Mouse (Mus musculus): ENCODE results near the gene Zbbx. TPM values are rescaled to one million over a fixed set of nuclear protein-coding genes. Genes with fewer than 3 reads are reported as not detected.

Gene Zbbx
- polyA plus RNA-seq (2014; fragmentation: Nextera tagmentation; extraction: Ambion mirVana), result 0.66 TPM in 1 of 2 replicates, not detected in the other

DNA sequence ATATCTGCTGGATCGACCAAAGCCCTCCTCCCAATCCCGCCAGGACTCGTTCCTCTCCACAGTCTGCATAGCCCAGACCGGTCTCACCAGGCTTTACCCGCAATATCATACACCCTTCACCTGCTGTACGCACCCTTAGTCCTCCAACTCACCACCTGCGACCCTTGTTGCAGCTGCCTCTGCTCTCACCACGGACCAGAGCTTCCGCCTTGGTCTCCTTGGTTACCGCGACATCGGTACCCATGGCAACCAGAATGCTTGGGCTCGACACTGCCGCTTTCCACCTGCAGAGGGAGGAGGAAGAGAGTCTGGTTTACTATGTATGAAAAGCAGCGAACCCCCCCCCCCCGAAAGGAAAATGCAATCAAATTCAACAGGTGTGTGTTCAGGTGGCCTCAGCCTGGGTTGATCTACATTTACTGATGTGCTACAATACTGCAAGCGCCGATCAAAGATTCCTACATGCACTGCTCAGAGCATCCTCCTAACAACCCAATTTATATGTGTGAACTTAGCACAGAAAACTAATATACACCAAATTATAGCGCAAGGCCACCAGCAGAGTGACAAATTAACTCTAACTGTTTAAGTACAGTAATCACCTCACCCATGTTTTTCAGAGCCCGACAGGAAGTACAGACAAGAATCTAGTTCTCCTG is at the start of gene Zbbx:
TSS of gene Zbbx (minus strand) at position 197 of the 659 bp plus-strand sequence.
- Histone ChIP-seq H3K4me2 (ENCODE audit: low read depth, low read length) (peak within 1 kb of the TSS; percentile 75), H3K9ac (replicated peaks; ENCODE audit: low read depth, low read length) (no peak within 1 kb of the TSS), H3K4me3 (ENCODE audit: low read depth, low read length) (peak within 1 kb of the TSS; percentile 29), H3K27me3 (ENCODE audit: control insufficient read depth, insufficient read depth, low read length) (no peaks in the 10 kb centered on the region), H3K27ac (ENCODE audit: low read depth, low read length) (no peak within 1 kb of the TSS), H3K9me3 (ENCODE audit: control insufficient read depth, low read length) (no peaks in the 10 kb centered on the region), H3K4me1 (ENCODE audit: control insufficient read depth, insufficient read depth, low read length) (0 out of 2 replicates have a peak, but pooled peaks cover 3% of the 10 kb centered on the region), H3K36me3 (ENCODE audit: control insufficient read depth, insufficient read depth, low read length) (no peaks in the 10 kb centered on the region)
- 13% methylated on average over 20 of the region's 20 CpGs for WGBS
- ATAC-seq (ENCODE audit: low read depth), result peak; percentile 99

DNA sequence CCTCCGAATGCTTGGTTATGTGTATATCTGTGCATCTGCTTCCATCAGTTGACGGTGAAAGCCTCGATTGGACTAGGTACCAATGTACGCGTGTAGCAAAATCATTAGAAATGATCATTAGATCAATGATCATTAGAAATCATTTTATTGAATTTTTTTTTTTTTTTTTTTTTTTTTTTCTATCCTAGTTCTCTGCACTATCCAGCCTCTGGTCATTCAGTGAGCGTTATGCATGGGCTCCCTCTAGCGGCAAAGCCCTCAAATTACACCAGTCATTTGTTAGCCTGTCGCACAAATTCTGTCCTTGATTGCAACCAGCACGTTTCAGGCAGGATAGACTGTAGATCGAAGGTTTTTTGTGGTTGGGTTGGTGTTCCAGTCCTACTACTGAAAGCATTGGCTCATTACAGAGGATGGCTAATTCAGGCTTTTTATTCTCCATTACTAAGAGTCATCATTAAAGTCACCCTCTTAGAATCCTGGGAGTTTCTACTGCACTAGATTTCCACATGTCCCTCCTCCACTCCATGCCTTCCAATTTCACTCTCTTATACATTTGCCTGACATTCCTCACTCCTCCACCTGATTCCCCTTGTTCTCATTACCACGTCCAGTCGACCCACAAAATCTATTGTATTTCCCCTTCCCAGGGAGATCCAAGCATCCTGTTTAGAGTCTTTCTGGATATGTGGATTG is 38.1 kb upstream of the Zbbx start:
- 41% methylated on average over 12 of the region's 12 CpGs for WGBS
- Histone ChIP-seq H3K36me3 (ENCODE audit: control insufficient read depth, insufficient read depth, low read length) (no peaks in the 10 kb centered on the region), H3K9ac (replicated peaks; ENCODE audit: low read depth, low read length) (no peak overlapping the region), H3K4me2 (ENCODE audit: low read depth, low read length) (no peak overlapping the region), H3K9me3 (ENCODE audit: control insufficient read depth, low read length) (no peaks in the 10 kb centered on the region), H3K27ac (ENCODE audit: low read depth, low read length) (no peak overlapping the region), H3K4me3 (ENCODE audit: low read depth, low read length) (no peak overlapping the region), H3K4me1 (ENCODE audit: control insufficient read depth, insufficient read depth, low read length) (no peaks in the 10 kb centered on the region), H3K27me3 (ENCODE audit: control insufficient read depth, insufficient read depth, low read length) (no peaks in the 10 kb centered on the region)
- ATAC-seq (ENCODE audit: low read depth), result peak; percentile 72

- no peaks in the 10 kb centered on the region for H3K9me3 ChIP-seq (ENCODE audit: control insufficient read depth, low read length)
- H3K27ac ChIP-seq (ENCODE audit: low read depth, low read length), result no peak overlapping the region
- H3K4me2 ChIP-seq (ENCODE audit: low read depth, low read length), result no peak overlapping the region
- 81% methylated on average over 1 of the region's 1 CpGs for WGBS
- no peaks in the 10 kb centered on the region for H3K27me3 ChIP-seq (ENCODE audit: control insufficient read depth, insufficient read depth, low read length)
- H3K4me3 ChIP-seq (ENCODE audit: low read depth, low read length), result no peak overlapping the region
- ATAC-seq (ENCODE audit: low read depth), result no peak
- H3K36me3 ChIP-seq (ENCODE audit: control insufficient read depth, insufficient read depth, low read length), result no peaks in the 10 kb centered on the region
- no peaks in the 10 kb centered on the region for H3K4me1 ChIP-seq (ENCODE audit: control insufficient read depth, insufficient read depth, low read length)
- no peak overlapping the region for H3K9ac ChIP-seq (replicated peaks; ENCODE audit: low read depth, low read length)
Observed at GRCm38 (mm10) chr3:75182606-75183005, 17.8 kb upstream of the Zbbx start.

DNA sequence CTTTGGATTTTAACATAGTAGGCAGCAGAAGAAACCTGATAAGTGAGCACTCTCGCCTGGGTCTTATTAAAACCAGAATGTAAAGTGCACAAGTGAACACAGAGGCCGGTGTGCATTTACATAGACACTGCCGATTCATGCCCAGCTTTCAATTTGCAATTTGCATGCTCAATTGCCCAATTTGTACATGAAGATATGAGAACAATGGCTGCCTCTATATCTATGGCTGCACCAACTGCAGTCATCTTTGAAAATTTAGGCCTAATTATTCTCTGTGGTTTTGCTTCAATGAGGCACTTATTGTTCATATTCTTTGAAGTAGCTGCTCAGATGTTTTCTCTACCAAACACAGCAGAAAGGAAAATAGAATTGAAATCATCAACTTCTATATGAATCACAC is 23.0 kb downstream of the Zbbx start:
- ATAC-seq (ENCODE audit: low read depth), result no peak
- no peak overlapping the region for H3K9ac ChIP-seq (replicated peaks; ENCODE audit: low read depth, low read length)
- 43% methylated on average over 3 of the region's 3 CpGs for WGBS

DNA sequence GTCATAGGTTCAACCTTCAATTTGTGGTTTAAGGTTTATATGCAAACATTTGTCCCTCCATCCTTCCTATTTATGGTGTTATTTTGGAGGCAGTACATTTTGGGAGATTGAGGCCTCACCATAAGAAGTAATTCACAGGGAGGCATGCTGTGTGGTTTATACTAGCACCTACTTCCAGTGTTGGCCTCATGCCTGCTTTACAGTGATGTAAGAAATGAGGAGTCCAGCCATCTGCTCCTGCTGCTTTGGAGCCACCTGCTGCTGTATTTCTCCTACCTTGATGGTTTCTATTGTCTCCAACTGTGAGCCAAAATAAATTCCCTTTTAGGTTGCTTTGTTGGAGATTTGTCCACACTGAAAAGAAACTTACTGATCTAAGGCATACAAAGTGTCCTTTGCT is 60.0 kb downstream of the Zbbx start:
- Histone ChIP-seq H3K4me1 (ENCODE audit: control insufficient read depth, insufficient read depth, low read length) (no peaks in the 10 kb centered on the region), H3K9me3 (ENCODE audit: control insufficient read depth, low read length) (no peaks in the 10 kb centered on the region), H3K9ac (replicated peaks; ENCODE audit: low read depth, low read length) (no peak overlapping the region), H3K4me2 (ENCODE audit: low read depth, low read length) (no peak overlapping the region), H3K27ac (ENCODE audit: low read depth, low read length) (no peak overlapping the region), H3K27me3 (ENCODE audit: control insufficient read depth, insufficient read depth, low read length) (no peaks in the 10 kb centered on the region), H3K4me3 (ENCODE audit: low read depth, low read length) (no peak overlapping the region), H3K36me3 (ENCODE audit: control insufficient read depth, insufficient read depth, low read length) (no peaks in the 10 kb centered on the region)
- no peak for ATAC-seq (ENCODE audit: low read depth)

More for the DNA sequence above, 23.0 kb downstream of the Zbbx start:
- no peak overlapping the region for H3K4me2 ChIP-seq (ENCODE audit: low read depth, low read length)
- no peaks in the 10 kb centered on the region for H3K36me3 ChIP-seq (ENCODE audit: control insufficient read depth, insufficient read depth, low read length)
- no peak overlapping the region for H3K27ac ChIP-seq (ENCODE audit: low read depth, low read length)
- H3K4me1 ChIP-seq (ENCODE audit: control insufficient read depth, insufficient read depth, low read length), result no peaks in the 10 kb centered on the region
- H3K9me3 ChIP-seq (ENCODE audit: control insufficient read depth, low read length), result no peaks in the 10 kb centered on the region
- no peak overlapping the region for H3K4me3 ChIP-seq (ENCODE audit: low read depth, low read length)
- H3K27me3 ChIP-seq (ENCODE audit: control insufficient read depth, insufficient read depth, low read length), result no peaks in the 10 kb centered on the region

- WGBS, result 61% methylated on average over 1 of the region's 1 CpGs
- no peak overlapping the region for H3K4me3 ChIP-seq (ENCODE audit: low read depth, low read length)
- no peaks in the 10 kb centered on the region for H3K9me3 ChIP-seq (ENCODE audit: control insufficient read depth, low read length)
- no peaks in the 10 kb centered on the region for H3K27me3 ChIP-seq (ENCODE audit: control insufficient read depth, insufficient read depth, low read length)
- no peaks in the 10 kb centered on the region for H3K4me1 ChIP-seq (ENCODE audit: control insufficient read depth, insufficient read depth, low read length)
- no peak for ATAC-seq (ENCODE audit: low read depth)
- H3K4me2 ChIP-seq (ENCODE audit: low read depth, low read length), result no peak overlapping the region
- no peaks in the 10 kb centered on the region for H3K36me3 ChIP-seq (ENCODE audit: control insufficient read depth, insufficient read depth, low read length)
- no peak overlapping the region for H3K9ac ChIP-seq (replicated peaks; ENCODE audit: low read depth, low read length)
- H3K27ac ChIP-seq (ENCODE audit: low read depth, low read length), result no peak overlapping the region
Observed at GRCm38 (mm10) chr3:75085762-75086161, 79.1 kb downstream of the Zbbx start.

DNA sequence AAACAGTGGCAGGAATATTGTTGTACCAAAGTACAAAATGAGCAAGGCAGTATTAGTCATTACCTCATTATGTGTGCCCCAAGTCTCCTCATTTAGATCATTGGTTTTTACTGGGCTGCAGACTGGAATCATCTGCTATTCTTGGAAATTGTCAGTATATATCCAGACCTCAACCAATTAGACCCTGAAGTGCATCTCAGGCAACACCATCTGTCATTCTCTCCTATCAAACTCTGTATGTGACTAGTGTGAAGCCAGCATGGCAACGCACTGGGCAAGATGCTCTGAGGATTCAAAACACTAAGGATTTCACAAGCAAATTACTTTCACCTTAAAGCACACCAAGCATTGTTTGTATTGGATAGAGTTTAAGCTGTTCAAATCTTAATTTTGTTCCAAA is 85.9 kb downstream of the Zbbx start:
- H3K4me3 ChIP-seq (ENCODE audit: low read depth, low read length), result no peak overlapping the region
- no peak overlapping the region for H3K9ac ChIP-seq (replicated peaks; ENCODE audit: low read depth, low read length)
- ATAC-seq (ENCODE audit: low read depth), result no peak
- H3K27ac ChIP-seq (ENCODE audit: low read depth, low read length), result no peak overlapping the region
- H3K4me2 ChIP-seq (ENCODE audit: low read depth, low read length), result no peak overlapping the region
- no peaks in the 10 kb centered on the region for H3K27me3 ChIP-seq (ENCODE audit: control insufficient read depth, insufficient read depth, low read length)
- no peaks in the 10 kb centered on the region for H3K4me1 ChIP-seq (ENCODE audit: control insufficient read depth, insufficient read depth, low read length)
- H3K9me3 ChIP-seq (ENCODE audit: control insufficient read depth, low read length), result no peaks in the 10 kb centered on the region
- 65% methylated on average over 1 of the region's 1 CpGs for WGBS
- no peaks in the 10 kb centered on the region for H3K36me3 ChIP-seq (ENCODE audit: control insufficient read depth, insufficient read depth, low read length)

GRCm38 (mm10) chr3:75009701-75010100 is 155.1 kb downstream of the Zbbx start:
- no peak for ATAC-seq (ENCODE audit: low read depth)
- Histone ChIP-seq H3K4me3 (ENCODE audit: low read depth, low read length) (no peak overlapping the region), H3K27ac (ENCODE audit: low read depth, low read length) (no peak overlapping the region), H3K9me3 (ENCODE audit: control insufficient read depth, low read length) (no peaks in the 10 kb centered on the region), H3K9ac (replicated peaks; ENCODE audit: low read depth, low read length) (no peak overlapping the region), H3K4me2 (ENCODE audit: low read depth, low read length) (no peak overlapping the region), H3K4me1 (ENCODE audit: control insufficient read depth, insufficient read depth, low read length) (no peaks in the 10 kb centered on the region), H3K27me3 (ENCODE audit: control insufficient read depth, insufficient read depth, low read length) (no peaks in the 10 kb centered on the region), H3K36me3 (ENCODE audit: control insufficient read depth, insufficient read depth, low read length) (no peaks in the 10 kb centered on the region)
- WGBS, result 87% methylated on average over 1 of the region's 1 CpGs

Data from neural tube, embryonic 14.5 days (tissue).